Mouse (Mus musculus) hindbrain, postnatal 0 days (tissue): ENCODE data around the gene Zfp777. TPM values are rescaled to one million over a fixed set of nuclear protein-coding genes. Genes with fewer than 3 reads are reported as not detected.

Experiments used
- ATAC-seq: fragments of 200-750 bp; cut with Nextera tagmentation; 2 replicates; pipeline ENCODE4 v1.8.0; 2017; ENCODE audit warnings: mild to moderate bottlenecking, moderate TSS enrichment, moderate library complexity
- DNase-seq: peaks from one replicate; pipeline ENCODE4 v3.0.0-alpha.2; 2015; ENCODE audit warnings: low spot score
- H3K27ac ChIP-seq: fragments of 300-500 bp; sonication (generic); 2 replicates; pipeline ENCODE4 v1.5.1; 2014; ENCODE audit warnings: mild to moderate bottlenecking
- H3K27me3 ChIP-seq: fragments of 300-500 bp; sonication (generic); 2 replicates; pipeline ENCODE4 v1.6.1; 2014; ENCODE audit warnings: low read length, mixed read lengths; ENCODE audit not compliant: insufficient read depth
- H3K36me3 ChIP-seq: fragments of 300-500 bp; sonication (generic); 2 replicates; pipeline ENCODE4 v1.6.1; 2014; ENCODE audit warnings: low read length, mixed read lengths; ENCODE audit not compliant: insufficient read depth
- H3K4me1 ChIP-seq: fragments of 300-500 bp; sonication (generic); 2 replicates; pipeline ENCODE4 v1.6.1; 2014; ENCODE audit warnings: antibody characterized with exemption, low read length, mixed read lengths; ENCODE audit not compliant: insufficient read depth
- H3K4me2 ChIP-seq: fragments of 300-500 bp; sonication (generic); 2 replicates; pipeline ENCODE4 v1.6.1; 2014; ENCODE audit warnings: low read depth, mild to moderate bottlenecking, low read length, moderate library complexity, mixed read lengths
- H3K4me3 ChIP-seq: fragments of 300-500 bp; sonication (generic); 2 replicates; pipeline ENCODE4 v1.5.1; 2014; ENCODE audit warnings: low read length
- H3K9ac ChIP-seq: fragments of 300-500 bp; sonication (generic); replicated peaks from 2 replicates; pipeline ENCODE4 v1.6.1; 2014; ENCODE audit warnings: mild to moderate bottlenecking, low read length, moderate library complexity, mixed read lengths
- H3K9me3 ChIP-seq: fragments of 300-500 bp; sonication (generic); 2 replicates; pipeline ENCODE4 v1.6.1; 2016; ENCODE audit warnings: low read length, mixed read lengths
- CTCF ChIP-seq: IDR thresholded peaks from 2 replicates; pipeline ENCODE4 v1.5.1; 2016; ENCODE audit warnings: antibody characterized with exemption, control low read depth, low read depth
- WGBS: fragments of 180-500 bp; shearing (Covaris S2); extraction: QIAGEN DNeasy Blood & Tissue Kit; methylation state at CpG from one replicate; pipeline ENCODE4 v1.1.7; 2014; 5-methylcytosine and 5-hydroxymethylcytosine counted together
- polyA plus RNA-seq: library from polyadenylated mRNA; unstranded; fragments of >200 nt; fragmentation: Nextera tagmentation; extraction: Ambion mirVana; gene quantifications from 2 replicates; pipeline ENCODE4 v1.2.1, GENCODE M21; 2015
- total RNA-seq: library from RNA; depleted of rRNA; stranded (reverse); fragments of >200 nt; gene quantifications from 2 replicates; pipeline ENCODE4 v1.2.3, GENCODE M21; 2014; rRNA removed

The Zfp777 gene
- total RNA-seq (33.6 and 47.7 TPM in 2 replicates), polyA plus RNA-seq (15.4 and 16.2 TPM in 2 replicates)

- Histone ChIP-seq H3K27me3 (no peaks in the 10 kb centered on the region), H3K9me3 (no peaks in the 10 kb centered on the region), H3K4me3 (peak within 1 kb of the TSS; percentile 81), H3K27ac (peak within 1 kb of the TSS; percentile 93), H3K36me3 (peaks cover 5% of the 10 kb centered on the region; the same call in 1 of the 2 replicates), H3K4me1 (no peaks in the 10 kb centered on the region), H3K4me2 (peak within 1 kb of the TSS; percentile 82), H3K9ac (peak within 1 kb of the TSS; percentile 90)
- ATAC-seq (peak; percentile 90), DNase-seq (peak; percentile 91)
- peak; percentile 65 for TF ChIP-seq CTCF
- WGBS, result under 1% methylated on average over 72 of the region's 82 CpGs
Observed at GRCm38 (mm10) chr6:48048426-48049272, at the start of gene Zfp777. Gene Zfp777, minus strand, starts transcription at chr6:48048911.

GRCm38 (mm10) chr6:48086957-48087715, 38.4 kb upstream of the Zfp777 start:
- 39% methylated on average over 14 of the region's 14 CpGs for WGBS
- peak overlapping the region; percentile 86 for H3K4me3 ChIP-seq
- peak overlapping the region; percentile 72 for H3K4me2 ChIP-seq
- peak; percentile 33 for DNase-seq
- 0 out of 2 replicates have a peak overlapping the region, but pooled peaks have one; percentile 89 for H3K27ac ChIP-seq
- no peak for ATAC-seq
- H3K36me3 ChIP-seq, result peaks cover 6% of the 10 kb centered on the region; the same call in 1 of the 2 replicates
- peak overlapping the region; percentile 97; the same call in 1 of the 2 replicates for H3K9ac ChIP-seq
- peaks cover 8% of the 10 kb centered on the region for H3K4me1 ChIP-seq
- TF ChIP-seq CTCF, result peak; percentile 33; the same call in 1 of the 2 replicates
- H3K27me3 ChIP-seq, result no peaks in the 10 kb centered on the region
- no peaks in the 10 kb centered on the region for H3K9me3 ChIP-seq

GRCm38 (mm10) chr6:48086471-48086878, 37.8 kb upstream of the Zfp777 start, which contains the start of gene Zfp746:
Gene Zfp746, minus strand, starts transcription at chr6:48086593.
- Histone ChIP-seq H3K27me3 (no peaks in the 10 kb centered on the region), H3K4me2 (peak within 1 kb of the TSS; percentile 72), H3K36me3 (peaks cover 12% of the 10 kb centered on the region), H3K9me3 (no peaks in the 10 kb centered on the region), H3K4me3 (peak within 1 kb of the TSS; percentile 86), H3K27ac (peak within 1 kb of the TSS; percentile 89), H3K4me1 (peaks cover 8% of the 10 kb centered on the region), H3K9ac (peak within 1 kb of the TSS; percentile 97)
- under 1% methylated on average over 40 of the region's 53 CpGs for WGBS
- peak; percentile 53 for TF ChIP-seq CTCF
- ATAC-seq, result peak; percentile 90
- peak; percentile 94 for DNase-seq

- no peaks in the 10 kb centered on the region for H3K27me3 ChIP-seq
- peak; percentile 69 for DNase-seq
Observed at GRCm38 (mm10) chr6:48085521-48086404, 37.1 kb upstream of the Zfp777 start.

GRCm38 (mm10) chr6:48083733-48084191, 35.1 kb upstream of the Zfp777 start:
- Histone ChIP-seq H3K36me3 (peaks cover 37% of the 10 kb centered on the region), H3K9me3 (no peaks in the 10 kb centered on the region), H3K4me3 (no peak overlapping the region), H3K4me1 (peaks cover 8% of the 10 kb centered on the region), H3K27ac (no peak overlapping the region), H3K27me3 (no peaks in the 10 kb centered on the region), H3K4me2 (no peak overlapping the region), H3K9ac (no peak overlapping the region)
- 89% methylated on average over 6 of the region's 6 CpGs for WGBS
- TF ChIP-seq CTCF, result no peak
- ATAC-seq (no peak), DNase-seq (no peak)

More at GRCm38 (mm10) chr6:48085521-48086404, 37.1 kb upstream of the Zfp777 start:
- peaks cover 8% of the 10 kb centered on the region for H3K4me1 ChIP-seq
- 2% methylated on average over 61 of the region's 72 CpGs for WGBS
- H3K27ac ChIP-seq, result peak overlapping the region; percentile 89
- peak overlapping the region; percentile 86 for H3K4me3 ChIP-seq
- no peaks in the 10 kb centered on the region for H3K9me3 ChIP-seq
- H3K9ac ChIP-seq, result peak overlapping the region; percentile 97
- ATAC-seq, result peak; percentile 88
- H3K36me3 ChIP-seq, result peaks cover 19% of the 10 kb centered on the region
- peak overlapping the region; percentile 72 for H3K4me2 ChIP-seq
- peak; percentile 30 for TF ChIP-seq CTCF
